Mouse (Mus musculus): Measurements from ENCODE around the gene Irf8.

Irf8 gene

DNA sequence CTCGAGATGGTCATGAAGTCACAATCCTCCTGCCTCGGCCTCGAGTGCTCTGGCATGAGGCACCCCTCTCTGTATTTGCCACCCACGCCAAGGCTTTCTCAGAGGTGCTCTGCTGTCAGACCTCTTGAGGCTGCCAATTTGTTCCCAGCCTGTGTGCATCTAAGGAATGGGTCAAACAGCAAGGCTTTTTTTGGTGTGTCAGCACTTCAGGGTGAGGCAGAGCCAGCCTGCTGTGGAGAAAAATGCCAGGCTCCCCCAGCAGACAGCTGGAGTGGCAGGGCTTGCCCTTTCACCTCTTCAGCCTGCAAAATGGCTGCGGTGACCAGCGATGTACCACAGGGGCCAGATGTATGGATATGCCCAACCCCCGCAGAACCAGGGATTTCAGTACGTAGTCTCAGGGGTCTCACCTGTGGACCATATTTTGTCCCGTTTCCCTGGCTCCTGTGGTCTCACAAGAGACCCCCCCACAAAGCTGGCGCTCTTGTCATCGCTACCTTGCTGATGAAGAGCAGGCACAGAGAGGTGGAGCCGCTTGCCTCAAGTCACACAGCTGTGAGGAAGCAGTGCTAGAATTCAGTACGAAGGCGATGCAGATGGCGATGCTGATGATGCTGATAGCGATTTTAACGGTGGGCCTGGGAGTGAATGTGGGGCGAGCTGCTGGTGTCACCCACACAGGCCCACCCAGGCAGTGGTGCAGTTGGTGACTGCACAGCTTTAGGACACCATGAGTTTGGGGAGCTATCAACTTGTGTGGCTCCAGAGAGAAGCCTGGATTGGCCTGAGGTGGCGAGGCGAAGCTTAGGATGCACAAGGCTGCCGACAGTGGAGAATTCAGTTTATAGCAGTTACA lies 15.3 kb downstream of the Irf8 start:
- DNase-seq (ENCODE audit: low spot score in 2 of 2), result no peak

DNA sequence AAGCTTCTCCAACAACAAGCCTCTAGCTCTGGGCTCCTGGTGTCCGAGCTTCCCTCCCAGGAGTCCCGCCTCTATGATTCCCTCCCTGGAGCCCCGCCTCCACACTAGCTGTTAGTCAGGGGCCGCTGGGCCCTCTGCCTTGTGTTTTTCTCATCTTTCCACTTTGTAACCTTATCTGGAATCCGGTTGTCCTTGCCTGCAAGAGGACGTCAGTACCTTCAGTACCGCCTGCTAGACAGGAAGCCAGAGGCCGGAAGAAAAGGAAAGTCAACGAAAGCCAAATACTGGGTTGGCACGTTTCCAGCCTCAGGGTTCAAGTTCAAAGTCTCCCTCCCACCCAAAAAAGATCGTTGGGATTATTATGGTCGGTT lies 15.9 kb downstream of the Irf8 start:
- DNase-seq (ENCODE audit: low spot score in 2 of 2), result peak; percentile 79 to 87

DNA sequence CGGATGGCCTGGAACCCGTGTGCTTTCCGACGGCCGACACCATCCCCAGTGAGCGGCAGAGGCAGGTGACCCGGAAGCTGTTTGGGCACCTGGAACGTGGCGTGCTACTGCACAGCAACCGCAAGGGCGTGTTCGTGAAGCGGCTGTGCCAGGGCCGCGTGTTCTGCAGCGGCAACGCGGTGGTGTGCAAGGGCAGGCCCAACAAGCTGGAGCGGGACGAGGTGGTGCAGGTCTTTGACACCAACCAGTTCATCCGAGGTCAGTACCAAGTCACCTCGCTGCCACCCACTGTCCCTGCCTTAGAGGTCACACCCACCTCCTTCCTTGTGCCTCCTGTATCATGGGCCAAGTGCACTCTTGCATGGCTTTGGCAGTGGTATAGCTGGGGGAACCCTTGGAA lies 17.3 kb downstream of the Irf8 start:
- DNase-seq (ENCODE audit: low spot score in 2 of 2), result no peak

DNA sequence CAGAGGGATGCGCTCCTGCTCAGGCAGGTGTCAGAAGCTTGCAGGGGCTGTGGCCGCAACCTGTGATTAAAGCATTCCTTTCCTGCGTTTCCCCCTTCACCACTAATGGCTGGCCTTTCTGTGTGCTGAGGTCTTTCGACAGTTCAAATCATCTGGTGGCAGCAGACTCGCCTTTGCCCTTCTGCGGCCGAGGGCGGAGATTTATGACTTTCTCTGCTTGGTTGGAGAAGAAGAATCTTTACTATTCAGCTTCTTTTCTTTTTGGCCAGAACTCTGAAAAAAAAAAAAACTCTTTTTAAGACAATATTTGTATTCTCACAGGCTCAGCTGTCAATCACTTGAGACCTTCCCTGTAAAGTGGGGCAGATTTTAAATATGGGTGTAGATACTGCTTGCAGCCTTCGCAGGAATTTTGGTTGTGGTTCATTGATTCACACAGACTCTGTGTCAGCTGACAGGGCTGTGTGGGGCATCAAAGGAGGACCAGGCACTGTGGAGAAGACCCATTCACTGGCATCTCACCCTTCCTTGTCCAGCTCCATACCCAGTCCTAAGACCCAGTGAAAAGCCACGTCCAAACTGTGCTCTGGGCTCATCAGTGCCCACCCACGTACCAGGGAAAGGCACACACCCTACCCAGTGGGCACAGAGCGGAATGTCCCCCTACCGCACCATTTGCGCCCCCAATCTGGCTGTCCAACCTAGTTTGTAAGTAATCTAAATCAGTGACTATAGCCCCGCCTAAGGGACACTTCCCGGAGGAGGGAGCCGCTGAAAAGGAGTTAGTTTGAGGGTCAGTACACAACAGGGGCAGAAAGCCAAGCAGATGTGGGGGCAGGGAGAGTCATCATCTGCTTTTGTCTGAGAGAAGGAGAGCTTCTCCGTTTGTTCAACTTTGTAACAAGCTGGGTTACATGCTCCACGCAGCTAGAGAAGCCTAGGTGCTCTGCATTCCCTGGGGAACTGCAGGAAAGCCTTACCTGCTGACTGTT lies 19.4 kb downstream of the Irf8 start:
- no peak for DNase-seq (ENCODE audit: low spot score in 2 of 2)

DNA sequence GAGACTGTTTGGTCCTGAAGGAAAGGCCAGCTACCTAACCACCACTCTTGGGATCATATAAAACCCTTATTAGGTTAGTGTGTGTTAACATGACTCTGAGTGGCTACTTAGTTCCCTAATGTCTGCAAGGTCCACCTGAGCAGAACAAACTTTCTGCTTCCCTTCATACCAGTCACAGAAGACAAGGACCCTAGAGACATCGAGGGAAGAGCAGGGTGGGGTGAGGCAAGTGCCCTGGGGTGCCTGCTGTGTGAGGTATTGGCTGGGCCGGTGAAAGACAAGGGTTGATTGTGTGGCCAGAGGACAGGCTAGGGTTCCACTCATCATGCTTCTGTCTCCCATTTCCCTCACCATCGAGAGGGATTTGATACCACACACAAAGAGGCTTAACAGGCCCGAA lies 21.8 kb downstream of the Irf8 start:
- no peak for DNase-seq (ENCODE audit: low spot score in 2 of 2)

DNA sequence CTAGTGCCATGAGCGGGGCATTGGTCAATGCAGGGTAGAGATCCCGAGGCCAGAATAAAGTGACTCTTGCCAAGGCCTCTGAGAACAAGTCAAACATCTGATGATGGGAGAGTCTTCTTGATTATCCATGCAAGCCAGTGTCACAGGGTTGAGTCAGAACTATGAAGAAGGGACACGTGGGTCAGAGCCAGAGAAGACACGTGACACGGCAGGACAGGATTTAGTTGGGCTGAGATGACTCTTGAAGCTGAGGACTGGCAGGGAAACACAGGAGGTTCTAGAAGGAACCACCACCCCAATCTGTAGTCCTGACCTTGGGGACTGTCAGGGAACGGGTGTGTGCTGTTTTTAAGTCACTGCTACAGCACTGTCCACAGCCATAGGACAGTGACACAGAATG lies 23.7 kb downstream of the Irf8 start:
- DNase-seq (ENCODE audit: low spot score in 2 of 2), result no peak

DNA sequence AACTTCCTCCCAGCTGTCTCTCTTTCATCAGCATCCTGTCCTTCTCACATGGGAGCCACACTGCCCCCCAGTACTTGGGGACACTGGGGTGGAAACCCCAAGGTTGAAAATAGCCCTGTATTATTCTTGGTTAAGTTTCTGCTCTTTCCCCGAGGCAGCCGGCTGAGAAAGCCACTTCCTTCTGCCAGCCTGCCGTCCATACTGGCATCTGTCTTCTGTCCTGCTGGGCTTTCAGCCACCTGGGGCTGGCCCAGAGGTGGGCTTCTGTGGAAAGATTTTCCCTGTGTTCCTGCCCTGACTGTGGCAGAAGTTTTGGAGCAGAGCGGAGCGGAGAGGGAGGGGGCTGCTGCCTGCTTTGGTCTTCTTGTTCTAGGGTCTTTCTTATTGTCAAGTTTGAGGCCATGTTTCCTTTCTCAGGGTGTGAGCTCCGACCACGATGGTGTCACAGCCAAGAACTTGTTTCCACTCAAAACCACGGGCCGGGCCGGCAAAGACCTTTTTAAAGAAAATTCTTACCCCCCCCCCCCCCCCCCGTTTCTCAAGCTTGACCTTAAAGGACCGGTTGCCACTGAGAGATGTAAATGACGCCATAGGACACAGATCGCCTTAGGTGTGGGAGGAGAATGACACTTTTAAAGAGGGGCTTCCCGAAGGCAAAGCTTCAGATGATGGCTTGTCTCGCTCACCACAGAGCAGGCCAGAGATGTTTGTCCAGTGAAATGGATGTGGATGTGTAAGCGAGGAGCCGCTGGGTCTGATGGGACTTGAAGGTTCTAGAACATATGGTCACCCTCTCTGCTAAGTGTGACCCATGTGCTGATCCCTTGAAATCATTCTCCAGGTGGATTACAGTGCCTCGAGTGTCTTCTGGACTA lies 24.4 kb downstream of the Irf8 start:
- no peak for DNase-seq (ENCODE audit: low spot score in 2 of 2)

DNA sequence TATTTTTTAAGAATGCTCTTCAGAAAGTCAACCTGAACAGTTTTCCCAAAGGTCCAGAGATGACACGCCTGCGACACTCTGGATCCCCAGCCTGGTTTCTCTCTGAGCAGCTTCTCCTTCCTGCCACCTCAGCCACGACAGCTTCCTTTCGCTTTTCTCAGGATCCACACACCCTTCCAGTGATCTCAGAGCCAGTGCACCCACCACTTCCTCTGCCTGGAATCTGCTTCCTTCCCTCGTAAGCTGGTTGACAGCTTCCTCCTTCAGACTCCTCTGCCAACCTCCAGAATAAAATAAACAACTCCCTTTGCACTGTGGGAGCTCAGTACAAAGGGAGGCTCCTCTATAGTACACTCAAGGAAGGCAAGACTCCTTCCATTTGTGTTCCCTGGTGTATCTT lies 27.1 kb downstream of the Irf8 start:
- no peak for DNase-seq (ENCODE audit: low spot score in 2 of 2)

DNA sequence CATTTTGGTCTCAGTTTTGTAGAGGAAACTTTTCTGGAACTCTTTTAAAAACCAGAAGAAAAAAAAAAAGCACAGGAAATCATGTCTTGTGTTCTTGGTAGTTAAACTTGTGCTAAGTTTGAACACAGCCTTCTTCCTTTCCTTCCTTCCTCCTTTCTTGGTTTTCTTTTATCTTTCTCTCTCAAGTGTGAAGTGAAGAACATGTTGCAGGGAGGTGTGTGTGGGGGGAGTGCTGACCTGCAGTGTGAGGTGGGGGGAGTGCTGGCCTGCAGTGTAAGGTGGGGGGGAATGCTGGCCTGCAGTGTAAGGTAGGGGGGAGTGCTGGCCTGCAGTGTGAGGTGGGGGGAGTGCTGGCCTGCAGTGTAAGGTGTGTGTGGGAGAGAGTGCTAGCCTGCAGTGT lies 28.5 kb downstream of the Irf8 start:
- DNase-seq (ENCODE audit: low spot score in 2 of 2), result no peak

DNA sequence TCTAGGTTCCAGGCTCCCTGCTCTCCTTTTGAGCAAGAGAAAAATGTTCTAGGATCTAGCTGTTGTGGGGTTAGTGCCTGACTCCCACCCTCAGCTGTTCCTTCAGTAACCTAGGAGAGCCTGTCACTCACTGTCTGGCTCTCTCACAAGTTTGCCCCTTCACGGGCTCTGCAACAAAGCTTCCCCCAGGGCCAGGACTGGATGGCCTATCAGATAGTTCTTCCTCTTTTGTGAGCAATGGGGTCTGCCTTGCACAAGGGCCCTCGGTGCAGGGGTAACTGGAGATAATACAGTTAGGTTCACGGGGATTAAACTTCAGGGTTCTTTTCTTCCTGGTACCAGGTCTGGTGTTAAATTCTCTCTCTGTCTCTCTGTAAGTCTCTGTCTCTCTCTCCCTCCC lies 30.5 kb downstream of the Irf8 start:
- DNase-seq (ENCODE audit: low spot score in 2 of 2), result no peak

DNA sequence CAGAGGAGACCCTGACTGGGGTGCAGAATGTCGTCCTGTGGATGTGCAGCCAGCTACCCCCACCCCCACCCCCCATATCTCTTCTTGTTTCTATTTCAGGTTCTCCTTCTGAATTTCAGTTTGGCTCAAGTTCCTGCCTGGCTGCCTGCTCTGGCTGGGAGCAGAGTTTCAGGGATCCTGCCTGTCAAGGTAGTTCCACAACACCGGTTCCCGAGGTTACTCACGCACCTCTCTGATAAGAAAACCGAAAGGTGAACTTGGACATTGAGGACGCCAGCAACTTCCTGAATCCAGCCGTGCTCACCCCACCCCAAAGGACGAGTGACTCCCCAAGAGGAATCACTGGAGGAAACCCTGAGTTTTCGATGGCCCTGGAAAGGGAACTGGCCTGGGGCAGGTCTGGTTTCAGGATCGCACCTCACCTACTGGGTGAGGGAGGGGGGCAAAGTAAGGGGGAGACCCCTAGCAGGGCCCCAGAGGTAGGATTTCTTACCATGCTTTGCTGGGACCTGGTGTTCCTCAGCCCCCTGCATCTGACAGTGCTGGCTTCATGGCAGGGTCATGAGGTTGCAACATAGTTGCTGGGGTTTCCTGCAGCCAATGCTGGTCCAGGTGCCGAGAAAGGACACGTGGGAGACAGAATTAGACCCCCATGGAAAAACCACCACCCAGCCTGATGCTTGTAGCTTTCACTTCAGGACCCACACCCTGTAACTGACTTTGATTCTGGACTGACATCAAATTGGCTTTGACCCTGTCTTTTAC lies 32.5 kb downstream of the Irf8 start:
- peak in 1 of 2 experiments; percentile 23 for DNase-seq (ENCODE audit: low spot score in 2 of 2)

DNA sequence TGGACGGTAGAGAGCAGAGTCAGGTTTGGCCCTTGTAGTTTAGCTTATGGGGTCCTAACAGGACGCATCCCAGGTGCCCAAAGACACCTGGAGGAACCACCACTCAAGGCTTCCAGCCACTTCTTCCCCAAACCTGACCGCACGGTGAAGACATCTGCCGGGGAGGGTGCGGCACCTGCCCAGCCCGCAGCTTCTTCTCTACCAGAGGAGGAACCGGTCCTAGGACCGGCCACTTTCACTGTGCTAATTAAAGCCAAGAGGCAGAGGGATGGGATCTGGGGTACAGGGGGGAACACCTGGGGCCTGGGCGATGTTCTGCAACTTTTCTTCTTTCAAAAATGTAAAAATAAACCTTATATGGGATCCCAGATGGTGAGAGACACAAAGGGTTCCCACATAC lies 41.0 kb downstream of the Irf8 start:
- DNase-seq (ENCODE audit: low spot score in 2 of 2), result no peak

DNA sequence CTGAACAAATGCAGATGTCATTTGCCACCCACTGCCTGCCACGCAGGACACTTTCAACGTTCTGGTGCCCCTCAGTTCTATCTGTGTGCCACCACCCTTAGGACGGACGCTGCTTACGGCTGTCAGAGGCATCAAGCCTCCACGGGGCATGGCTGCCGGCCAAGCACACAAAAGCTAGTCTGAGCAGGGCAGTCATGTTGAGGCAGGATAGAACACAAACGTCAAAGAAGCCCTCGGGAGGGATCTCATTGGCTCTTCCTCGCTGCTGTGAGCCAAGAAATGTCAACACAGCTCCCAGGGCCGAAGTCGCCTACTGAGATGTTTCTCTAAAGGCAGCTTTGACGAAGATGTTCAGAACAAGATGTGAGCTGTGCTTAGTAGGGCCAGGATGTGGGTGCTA lies 41.6 kb downstream of the Irf8 start:
- DNase-seq (ENCODE audit: low spot score in 2 of 2), result no peak

DNA sequence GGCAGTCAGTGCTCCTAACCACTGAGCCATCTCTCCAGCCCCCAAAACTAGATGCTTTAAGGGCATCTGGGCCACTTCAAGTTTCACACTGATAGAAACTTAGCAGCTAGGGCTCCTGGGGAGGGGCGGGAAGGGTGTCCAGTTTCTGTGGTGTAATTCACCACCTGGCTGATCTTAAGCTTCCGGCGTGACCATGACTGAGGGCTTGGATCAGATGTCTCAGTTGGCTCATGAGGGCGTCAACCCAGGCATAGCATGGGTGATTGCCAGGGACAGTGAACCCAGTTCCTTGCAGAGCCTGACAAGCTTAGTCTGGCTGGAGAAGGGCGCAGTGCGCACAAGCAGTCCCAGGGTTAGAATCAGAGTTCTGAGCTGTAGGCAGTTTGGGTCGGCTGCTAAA lies 42.9 kb downstream of the Irf8 start:
- no peak for DNase-seq (ENCODE audit: low spot score in 2 of 2)

DNA sequence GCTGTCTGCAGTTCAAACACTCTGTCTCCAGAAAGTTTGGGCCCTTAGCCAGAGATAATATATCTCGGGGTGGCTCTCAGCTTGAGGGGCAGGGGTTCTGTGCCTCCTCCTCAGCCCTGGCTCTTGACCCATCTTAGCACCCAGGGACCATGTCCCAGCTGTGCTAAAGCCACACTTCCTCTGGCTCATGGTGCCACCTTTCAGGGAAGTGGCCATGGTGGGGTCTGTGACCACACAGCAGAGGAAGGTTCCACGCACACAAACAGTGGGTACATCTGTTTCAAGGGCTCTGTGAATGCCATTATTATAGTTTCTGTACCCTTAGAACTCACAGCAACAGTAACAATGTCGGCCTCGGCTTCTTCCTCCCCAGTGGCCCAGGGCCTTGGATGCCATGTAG lies 47.6 kb downstream of the Irf8 start:
- no peak for DNase-seq (ENCODE audit: low spot score in 2 of 2)

DNA sequence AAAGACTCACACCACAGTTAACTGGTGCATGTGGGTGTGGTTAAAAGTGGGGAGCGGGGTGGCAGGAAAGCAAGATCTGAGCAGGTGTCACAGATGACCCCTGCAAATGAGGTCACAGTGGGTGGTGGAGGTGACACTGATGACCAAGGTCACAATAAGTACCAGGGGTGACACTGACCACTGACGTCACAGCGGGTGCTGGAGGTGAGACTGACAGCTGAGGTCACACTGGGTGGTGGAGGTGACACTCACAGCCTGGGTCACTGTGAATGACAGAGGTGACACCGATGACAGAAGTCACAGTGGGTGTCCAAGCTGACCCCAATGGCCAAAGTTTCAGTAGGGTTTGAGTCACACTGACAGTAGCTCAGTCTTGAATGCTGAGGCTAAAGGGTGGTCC lies 50.6 kb downstream of the Irf8 start:
- DNase-seq (ENCODE audit: low spot score in 2 of 2), result no peak

DNA sequence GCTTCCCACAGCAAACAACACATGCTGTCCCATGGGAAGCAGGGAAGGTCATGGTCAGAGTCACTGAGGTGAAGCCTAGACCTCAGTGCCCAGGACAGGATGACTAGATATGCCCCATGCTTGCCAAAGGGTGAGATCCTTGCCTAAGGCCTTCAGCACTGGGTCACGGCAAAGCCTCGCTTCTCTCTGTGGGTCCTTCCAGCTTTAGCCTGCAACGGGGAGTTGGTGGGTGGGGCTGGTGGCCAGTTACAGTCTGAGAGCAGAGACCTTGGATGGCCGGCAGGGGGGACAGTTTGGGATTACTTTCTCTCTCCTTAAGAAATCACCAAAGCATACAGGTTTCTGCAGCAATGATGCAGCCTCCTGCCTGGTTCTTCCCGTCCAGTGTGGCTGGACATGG lies 51.5 kb downstream of the Irf8 start:
- DNase-seq (ENCODE audit: low spot score in 2 of 2), result no peak

DNA sequence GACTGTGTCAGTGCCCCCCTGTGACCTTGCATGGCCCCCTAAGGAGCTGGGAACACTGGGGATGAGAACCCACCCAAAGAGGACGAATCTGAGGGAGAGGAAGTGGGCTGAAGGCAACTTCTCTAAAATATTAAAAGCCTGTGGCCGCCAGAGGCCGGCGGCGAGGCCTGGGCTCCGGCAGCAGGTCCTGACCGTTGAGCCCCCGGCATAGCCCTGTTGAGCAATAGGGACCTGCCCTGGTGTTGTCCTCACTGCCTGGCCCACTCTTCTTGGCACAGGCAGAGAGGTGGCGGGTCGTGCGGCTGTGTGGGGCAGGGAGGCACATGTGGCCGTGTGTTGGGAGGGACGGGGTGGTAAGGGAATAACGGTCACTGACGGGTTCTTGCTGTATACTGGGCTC lies 56.6 kb downstream of the Irf8 start:
- no peak for DNase-seq (ENCODE audit: low spot score in 2 of 2)

DNA sequence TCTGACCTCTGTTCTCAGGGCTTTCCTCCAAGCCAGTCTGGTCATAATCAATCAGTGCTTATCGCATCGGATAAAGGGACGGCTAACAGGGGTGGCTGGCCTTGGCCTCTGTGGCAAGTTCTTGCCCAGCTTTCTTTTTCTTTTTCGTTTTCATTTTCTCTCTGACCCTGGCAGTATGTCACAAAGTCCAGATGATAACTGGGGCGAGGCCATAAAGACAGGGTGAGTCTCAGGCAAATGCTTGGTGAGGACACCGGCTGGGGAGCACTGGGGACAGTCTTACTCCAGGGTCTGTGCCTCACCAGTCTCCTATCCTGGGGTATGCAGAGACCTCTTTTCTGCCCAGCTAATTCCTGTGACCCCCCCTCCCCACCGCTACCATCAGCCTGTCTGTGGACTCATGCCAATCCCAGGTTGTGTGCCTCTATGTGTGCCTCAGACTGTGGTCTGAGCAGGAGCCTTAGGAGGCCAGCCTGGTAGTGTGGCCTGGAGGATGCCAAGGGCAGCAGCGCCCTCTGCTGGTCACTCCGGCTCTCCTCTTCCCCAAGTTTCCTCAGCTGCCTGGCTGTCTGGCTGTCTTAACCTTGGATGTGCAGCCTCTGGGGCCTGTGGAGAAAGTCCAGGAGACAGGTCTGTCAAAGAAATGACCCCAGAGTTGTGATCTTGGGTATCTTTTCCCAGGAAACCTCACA lies 59.9 kb downstream of the Irf8 start:
- DNase-seq (ENCODE audit: low spot score in 2 of 2), result peak; percentile 62 to 69

DNA sequence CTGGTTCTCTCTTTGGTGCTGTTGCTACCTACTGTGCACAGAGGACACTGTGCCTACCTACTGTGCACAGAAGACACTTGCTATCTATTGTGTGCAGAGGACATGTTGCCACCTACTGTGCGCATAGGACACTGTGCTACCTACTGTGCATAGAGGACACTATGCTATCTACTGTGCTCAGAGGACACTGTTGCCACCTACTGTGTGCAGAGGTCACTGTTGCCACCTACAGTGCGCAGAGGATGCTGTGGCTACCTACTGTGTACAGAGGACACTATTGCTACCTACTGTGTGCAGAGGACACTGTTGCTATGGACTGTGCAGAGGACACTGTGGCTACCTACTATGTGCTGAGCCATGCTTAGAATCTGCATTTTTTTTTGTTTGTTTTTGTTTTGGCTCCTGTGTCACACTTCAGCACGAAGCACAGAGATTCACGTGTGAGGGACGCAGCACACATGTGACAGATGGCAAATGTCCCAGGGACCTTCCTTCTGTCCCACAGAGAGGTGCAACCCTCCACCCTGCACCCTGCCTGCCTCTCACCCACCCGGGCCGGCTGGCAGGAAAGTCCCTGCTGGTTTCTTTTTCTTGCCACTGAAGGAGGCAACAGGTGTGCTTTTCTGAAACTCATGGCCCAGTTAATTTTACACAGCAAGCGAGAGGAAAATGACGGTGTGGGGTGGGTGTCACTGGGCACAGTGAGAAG lies 61.0 kb downstream of the Irf8 start:
- no peak for DNase-seq (ENCODE audit: low spot score in 2 of 2)
